Mouse (Mus musculus) forebrain, embryonic 14.5 days (tissue): ENCODE data around the gene Etv6. TPM values are rescaled to one million over a fixed set of nuclear protein-coding genes. Genes with fewer than 3 reads are reported as not detected.
A peak's percentile ranks its signal among the peaks of the same experiment; 100 is the strongest.

Source experiments
- ATAC-seq: fragments of 200-750 bp; cut with Nextera tagmentation; 2 replicates; pipeline ENCODE4 v1.8.0; 2017; ENCODE audit warnings: mild to moderate bottlenecking, moderate library complexity
- DNase-seq: peaks from one replicate; pipeline ENCODE4 v3.0.0-alpha.2; 2015; ENCODE audit warnings: low spot score
- H3K27ac ChIP-seq: fragments of 300-500 bp; sonication (generic); 2 replicates; pipeline ENCODE4 v1.5.1; 2014; ENCODE audit warnings: low read depth, mild to moderate bottlenecking, control low read depth, low read length, moderate library complexity
- H3K27me3 ChIP-seq: fragments of 300-500 bp; sonication (generic); replicated peaks from 2 replicates; pipeline ENCODE4 v1.6.1; 2014; ENCODE audit warnings: low read length, control low read depth, mixed read lengths; ENCODE audit not compliant: control insufficient read depth, insufficient read depth
- H3K36me3 ChIP-seq: fragments of 300-500 bp; sonication (generic); 2 replicates; pipeline ENCODE4 v1.6.1; 2014; ENCODE audit warnings: low read length, control low read depth; ENCODE audit not compliant: control insufficient read depth, insufficient read depth
- H3K4me1 ChIP-seq: fragments of 300-500 bp; sonication (generic); 2 replicates; pipeline ENCODE4 v1.6.1; 2014; ENCODE audit warnings: antibody characterized with exemption, low read length, control low read depth; ENCODE audit not compliant: control insufficient read depth, insufficient read depth
- H3K4me2 ChIP-seq: fragments of 300-500 bp; sonication (generic); 2 replicates; pipeline ENCODE4 v1.6.1; 2014; ENCODE audit warnings: mild to moderate bottlenecking, control low read depth, low read length
- H3K4me3 ChIP-seq: fragments of 300-500 bp; sonication (generic); 2 replicates; pipeline ENCODE4 v1.5.1; 2014; ENCODE audit warnings: low read depth, low read length, control low read depth
- H3K9ac ChIP-seq: fragments of 300-500 bp; sonication (generic); 2 replicates; pipeline ENCODE4 v1.6.1; 2014; ENCODE audit warnings: mild to moderate bottlenecking, low read length, control low read depth, moderate library complexity
- H3K9me3 ChIP-seq: fragments of 300-500 bp; sonication (generic); replicated peaks from 2 replicates; pipeline ENCODE4 v1.6.1; 2016; ENCODE audit warnings: low read length, control low read depth, mixed read lengths; ENCODE audit not compliant: control insufficient read depth
- WGBS: fragments of 180-500 bp; shearing (Covaris S2); extraction: QIAGEN DNeasy Blood & Tissue Kit; methylation state at CpG from one replicate; pipeline ENCODE4 v1.1.7; 2014; 5-methylcytosine and 5-hydroxymethylcytosine counted together
- polyA plus RNA-seq: library from polyadenylated mRNA; unstranded; fragments of >200 nt; fragmentation: Nextera tagmentation; extraction: Ambion mirVana; gene quantifications from 2 replicates; pipeline ENCODE4 v1.2.1, GENCODE M21; 2014

Gene Etv6
- polyA plus RNA-seq, 1 experiment from 2014 or later, result 6.1 TPM

DNA sequence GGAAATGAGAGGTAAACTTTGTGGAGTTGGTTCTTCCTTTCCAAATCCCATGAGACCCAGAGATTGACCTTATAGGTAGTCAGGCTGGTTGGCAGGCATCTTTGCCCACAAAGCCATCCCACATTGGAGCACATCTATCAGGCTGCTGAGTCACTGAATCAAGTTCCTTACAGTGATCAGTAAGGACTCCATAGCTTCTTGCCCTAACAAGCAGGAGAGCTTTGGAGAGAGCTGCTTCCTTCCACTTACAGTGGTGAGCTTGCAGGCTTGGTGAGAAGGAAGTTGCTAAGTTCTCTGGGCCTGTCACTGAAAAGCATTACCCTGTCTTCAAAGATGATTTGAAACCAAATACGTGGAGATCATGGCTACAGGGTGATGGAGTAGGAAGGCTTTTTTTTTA, 66.9 kb downstream of the Etv6 start:
- WGBS, result 94% methylated on average over 1 of the region's 1 CpGs
- peaks cover 7% of the 10 kb centered on the region; the same call in 1 of the 2 replicates for H3K4me1 ChIP-seq
- H3K36me3 ChIP-seq, result no peaks in the 10 kb centered on the region
- no peak overlapping the region for H3K27ac ChIP-seq
- no peak for ATAC-seq
- DNase-seq, result no peak
- no peaks in the 10 kb centered on the region for H3K27me3 ChIP-seq
- no peak overlapping the region for H3K9ac ChIP-seq
- H3K4me2 ChIP-seq, result no peak overlapping the region
- H3K4me3 ChIP-seq, result no peak overlapping the region
- no peaks in the 10 kb centered on the region for H3K9me3 ChIP-seq

DNA sequence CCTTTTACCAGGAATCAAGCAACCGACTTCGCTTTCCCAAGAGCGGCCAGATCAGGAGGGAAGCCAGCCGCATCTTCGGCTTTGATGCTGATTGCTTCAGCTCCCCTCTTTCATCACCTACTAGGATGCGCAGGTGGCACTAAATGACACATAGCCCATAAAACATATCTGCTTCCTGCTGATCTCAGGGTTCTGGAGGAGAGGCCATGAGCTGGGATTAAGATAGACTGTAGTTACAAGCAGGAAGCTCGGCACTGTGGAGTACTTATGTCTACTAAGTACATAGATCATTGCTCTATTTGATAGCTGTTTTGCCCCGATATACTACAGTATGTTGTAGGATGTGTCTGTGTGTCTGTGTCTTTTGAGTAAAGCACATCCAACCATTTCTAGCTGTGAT, 68.0 kb downstream of the Etv6 start:
- Histone ChIP-seq H3K4me3 (no peak overlapping the region), H3K36me3 (no peaks in the 10 kb centered on the region), H3K27me3 (no peaks in the 10 kb centered on the region), H3K9ac (no peak overlapping the region), H3K9me3 (no peaks in the 10 kb centered on the region), H3K4me2 (no peak overlapping the region), H3K27ac (no peak overlapping the region), H3K4me1 (peaks cover 7% of the 10 kb centered on the region; the same call in 1 of the 2 replicates)
- WGBS, result 95% methylated on average over 8 of the region's 8 CpGs
- no peak for DNase-seq
- no peak for ATAC-seq

DNA sequence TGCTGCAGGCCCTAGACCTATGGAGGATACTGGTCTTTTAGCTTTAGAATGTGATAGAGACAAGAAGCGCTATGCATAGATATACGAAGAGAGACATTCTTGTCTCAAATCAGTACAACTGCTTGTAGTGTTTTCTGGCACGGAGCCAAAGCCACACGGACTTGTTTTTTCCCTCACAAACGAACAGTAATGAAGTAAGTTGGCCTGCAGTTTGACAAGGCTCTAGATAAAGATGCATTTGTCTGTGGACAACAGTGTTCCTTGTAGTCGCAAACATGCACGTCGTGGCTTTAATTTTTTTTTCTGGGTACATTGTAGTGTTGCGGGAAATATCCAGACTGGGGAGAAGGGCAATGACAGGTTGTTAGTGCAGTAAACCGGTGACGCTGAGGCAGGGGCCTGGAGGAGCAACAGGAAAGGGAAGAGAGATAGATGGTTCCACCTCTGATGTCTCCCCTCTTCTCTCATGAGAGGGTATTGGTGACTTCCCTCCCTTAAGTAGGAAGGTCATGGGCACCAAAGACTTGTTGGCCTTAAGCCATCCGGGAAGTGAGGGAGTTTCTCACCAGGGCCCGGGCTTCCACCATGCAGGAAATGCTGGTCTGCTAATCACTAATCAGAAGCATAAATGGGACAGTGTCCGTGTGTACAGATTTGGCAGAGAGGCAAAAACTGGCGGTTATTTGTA, 70.2 kb downstream of the Etv6 start:
- H3K27ac ChIP-seq, result no peak overlapping the region
- WGBS, result 43% methylated on average over 15 of the region's 15 CpGs
- peaks cover 7% of the 10 kb centered on the region; the same call in 1 of the 2 replicates for H3K4me1 ChIP-seq
- no peak overlapping the region for H3K4me3 ChIP-seq
- no peak overlapping the region for H3K9ac ChIP-seq
- no peaks in the 10 kb centered on the region for H3K36me3 ChIP-seq
- no peaks in the 10 kb centered on the region for H3K9me3 ChIP-seq
- no peak overlapping the region for H3K4me2 ChIP-seq
- ATAC-seq (no peak; the same call in 1 of the 2 replicates), DNase-seq (peak; percentile 81)
- H3K27me3 ChIP-seq, result no peaks in the 10 kb centered on the region

DNA sequence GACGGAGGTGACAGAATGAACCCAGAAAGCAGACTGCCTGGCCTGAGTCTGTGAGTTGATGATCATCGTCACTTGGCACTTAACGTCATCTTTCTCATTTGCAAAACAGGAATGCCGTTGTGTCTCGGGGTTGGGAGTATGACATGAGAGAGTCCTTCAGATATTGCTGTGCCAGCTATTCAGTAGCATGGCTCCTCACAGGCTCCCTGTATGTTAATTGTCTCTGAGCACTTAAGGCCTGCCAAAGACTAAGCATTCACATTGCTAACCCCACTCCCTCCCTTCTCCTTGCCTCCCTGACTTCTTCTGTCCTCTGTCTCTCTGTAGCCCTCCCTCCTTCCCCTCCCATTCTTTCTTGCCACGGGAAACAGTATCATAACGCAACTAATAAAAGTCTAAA, 72.2 kb downstream of the Etv6 start:
- 81% methylated on average over 7 of the region's 7 CpGs for WGBS
- Histone ChIP-seq H3K9ac (no peak overlapping the region), H3K4me1 (peaks cover 7% of the 10 kb centered on the region; the same call in 1 of the 2 replicates), H3K4me3 (no peak overlapping the region), H3K27me3 (no peaks in the 10 kb centered on the region), H3K27ac (no peak overlapping the region), H3K9me3 (no peaks in the 10 kb centered on the region), H3K4me2 (no peak overlapping the region), H3K36me3 (no peaks in the 10 kb centered on the region)
- no peak for DNase-seq
- no peak for ATAC-seq

DNA sequence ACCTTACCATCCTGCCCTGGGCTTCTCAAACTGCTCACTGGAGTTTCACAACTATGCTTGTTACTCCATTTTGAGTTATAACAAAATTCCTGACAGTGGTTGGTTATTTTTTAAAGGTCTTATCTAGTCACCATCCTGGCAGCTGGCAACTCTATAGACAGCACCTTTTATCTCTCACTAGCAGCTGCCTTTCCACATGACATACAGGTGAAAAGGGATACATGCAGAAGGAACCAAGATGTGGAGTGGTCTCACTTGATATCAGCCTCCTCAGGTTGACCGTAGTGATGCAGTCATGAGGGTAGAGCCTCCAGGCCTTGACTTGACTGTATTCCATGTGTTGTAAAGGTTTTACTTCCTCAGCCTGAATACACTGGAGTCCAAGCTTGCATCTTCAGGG, 74.2 kb downstream of the Etv6 start:
- Histone ChIP-seq H3K4me2 (no peak overlapping the region), H3K9ac (no peak overlapping the region), H3K27ac (no peak overlapping the region), H3K9me3 (no peaks in the 10 kb centered on the region), H3K4me3 (no peak overlapping the region), H3K4me1 (peaks cover 7% of the 10 kb centered on the region; the same call in 1 of the 2 replicates), H3K27me3 (no peaks in the 10 kb centered on the region), H3K36me3 (no peaks in the 10 kb centered on the region)
- DNase-seq (no peak), ATAC-seq (no peak)
- WGBS, result 100% methylated on average over 1 of the region's 1 CpGs

DNA sequence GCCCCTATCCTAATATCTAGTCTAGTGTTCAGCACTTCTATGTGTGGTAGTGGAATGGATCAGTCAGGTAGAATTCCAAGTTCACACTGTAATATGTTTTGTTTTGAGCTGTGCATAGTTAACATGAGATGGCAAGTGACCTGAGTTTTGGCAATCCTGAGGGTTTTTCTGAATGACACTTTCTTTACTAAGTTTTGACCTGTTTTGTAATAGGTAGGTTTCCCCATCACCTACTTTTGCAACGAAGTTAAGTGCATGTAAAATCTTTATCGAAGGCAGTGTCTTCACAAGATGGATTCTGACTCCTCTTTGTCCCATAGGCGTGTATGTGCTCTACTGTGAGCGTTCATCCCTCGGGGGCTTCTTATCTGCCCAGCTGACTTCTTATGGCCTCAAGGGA, 74.7 kb downstream of the Etv6 start:
- no peak overlapping the region for H3K4me2 ChIP-seq
- 94% methylated on average over 5 of the region's 5 CpGs for WGBS
- no peak overlapping the region for H3K4me3 ChIP-seq
- H3K27ac ChIP-seq, result no peak overlapping the region
- DNase-seq (no peak), ATAC-seq (no peak)
- no peaks in the 10 kb centered on the region for H3K9me3 ChIP-seq
- no peaks in the 10 kb centered on the region for H3K27me3 ChIP-seq
- H3K9ac ChIP-seq, result no peak overlapping the region
- peaks cover 7% of the 10 kb centered on the region; the same call in 1 of the 2 replicates for H3K4me1 ChIP-seq
- H3K36me3 ChIP-seq, result no peaks in the 10 kb centered on the region

DNA sequence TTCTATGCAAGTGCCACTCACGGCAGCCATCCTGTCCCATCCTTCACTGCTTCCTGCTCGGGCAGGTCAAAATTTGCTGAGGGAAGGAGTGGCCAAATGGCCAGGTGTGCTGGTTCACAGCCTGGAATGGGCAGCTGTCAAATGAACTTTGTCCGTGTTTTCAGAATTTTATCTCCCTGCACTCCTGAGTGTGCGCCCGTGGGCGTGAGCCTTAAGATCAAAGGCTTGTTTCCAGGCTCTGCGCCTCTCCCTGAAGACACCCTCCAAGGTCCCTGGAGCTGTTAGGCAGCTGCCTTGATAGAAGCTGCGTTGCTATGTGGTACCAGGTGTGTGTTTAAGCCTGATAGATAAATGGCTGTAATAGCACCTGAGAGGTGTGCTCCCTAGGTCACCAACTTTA, 76.1 kb downstream of the Etv6 start:
- ATAC-seq, result no peak
- Histone ChIP-seq H3K9ac (no peak overlapping the region), H3K36me3 (no peaks in the 10 kb centered on the region), H3K9me3 (no peaks in the 10 kb centered on the region), H3K4me3 (no peak overlapping the region), H3K4me1 (no peaks in the 10 kb centered on the region), H3K27ac (no peak overlapping the region), H3K27me3 (no peaks in the 10 kb centered on the region), H3K4me2 (no peak overlapping the region)
- WGBS, result 92% methylated on average over 8 of the region's 8 CpGs
- DNase-seq, result no peak

DNA sequence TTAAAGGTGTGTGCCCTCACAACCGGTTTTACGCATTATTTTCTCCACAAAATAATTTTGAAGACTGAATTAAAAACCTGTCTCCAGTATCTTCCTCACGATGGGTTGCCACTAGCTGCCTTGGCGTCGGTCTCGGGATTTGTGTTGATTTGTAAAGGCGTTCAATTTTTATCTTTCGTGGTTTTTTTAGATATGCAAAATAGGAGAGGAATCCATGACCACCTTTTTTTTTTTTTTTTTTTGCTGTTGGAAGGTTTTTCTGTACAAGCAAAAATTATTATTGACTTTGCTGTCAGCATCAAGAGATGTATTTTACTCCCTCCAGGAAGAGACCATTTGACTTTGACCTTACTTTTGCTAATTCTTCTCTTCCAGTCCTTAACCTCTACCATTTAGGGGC, 77.3 kb downstream of the Etv6 start:
- H3K4me3 ChIP-seq, result no peak overlapping the region
- no peaks in the 10 kb centered on the region for H3K36me3 ChIP-seq
- WGBS, result 96% methylated on average over 8 of the region's 8 CpGs
- ATAC-seq, result no peak
- DNase-seq, result no peak
- no peaks in the 10 kb centered on the region for H3K27me3 ChIP-seq
- H3K4me2 ChIP-seq, result no peak overlapping the region
- no peak overlapping the region for H3K27ac ChIP-seq
- no peaks in the 10 kb centered on the region for H3K9me3 ChIP-seq
- no peak overlapping the region for H3K9ac ChIP-seq
- H3K4me1 ChIP-seq, result no peaks in the 10 kb centered on the region

DNA sequence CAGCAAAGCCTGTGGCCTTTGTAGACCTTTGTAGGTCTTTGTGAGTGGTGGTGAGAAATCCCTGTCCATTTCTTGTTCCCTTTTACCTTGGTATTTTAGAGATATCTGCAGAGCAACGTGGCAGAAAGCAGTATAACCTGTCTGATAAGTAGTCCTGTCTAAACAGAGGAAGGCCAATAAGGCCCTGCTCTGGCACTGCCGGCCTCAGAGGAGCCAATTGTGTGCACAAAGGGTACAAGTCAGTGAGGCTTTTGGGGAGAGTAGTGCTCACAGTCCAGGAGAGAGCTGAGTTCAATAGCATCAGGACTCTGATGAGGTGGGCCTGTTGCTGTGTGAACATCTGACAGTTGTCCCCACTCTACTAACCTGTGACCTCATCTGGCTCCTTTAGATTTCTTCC, 77.7 kb downstream of the Etv6 start:
- no peak for ATAC-seq
- Histone ChIP-seq H3K4me1 (no peaks in the 10 kb centered on the region), H3K27ac (no peak overlapping the region), H3K36me3 (no peaks in the 10 kb centered on the region), H3K9ac (no peak overlapping the region), H3K9me3 (no peaks in the 10 kb centered on the region), H3K4me2 (no peak overlapping the region), H3K4me3 (no peak overlapping the region), H3K27me3 (no peaks in the 10 kb centered on the region)
- 88% methylated on average over 2 of the region's 2 CpGs for WGBS
- DNase-seq, result no peak
